Mouse (Mus musculus) adipocyte (in vitro differentiated cells): Measurements from ENCODE around the gene Pik3ca.

ENCODE experiments used
- DNase-seq: peaks from one replicate; pipeline ENCODE4 v3.0.0-alpha.2; 2016; ENCODE audit warnings: low spot score

Gene Pik3ca

DNA sequence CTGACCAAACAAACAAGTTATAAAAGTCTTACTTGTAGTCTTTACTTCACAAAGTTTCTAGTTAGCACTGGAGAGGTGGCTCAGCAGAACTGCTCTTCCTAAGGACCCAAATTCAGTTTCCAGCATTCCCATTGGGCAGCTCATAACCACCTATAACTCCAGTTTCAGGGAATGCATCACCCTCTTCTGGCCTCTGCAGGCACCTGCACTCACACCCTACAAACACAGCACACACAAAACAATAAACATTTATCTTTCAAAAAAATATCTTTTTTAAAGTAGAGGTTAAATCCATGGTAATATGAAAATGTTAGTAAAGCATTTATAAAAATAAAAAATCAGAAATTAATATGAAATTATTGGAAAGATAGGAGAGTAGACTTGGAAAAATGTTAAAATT, 44.2 kb downstream of the Pik3ca start:
- DNase-seq = no peak

- no peak for DNase-seq
These were observed 57.0 kb downstream of the Pik3ca start for GRCm38 (mm10) chr3:32454329-32455021.

- peak; percentile 28 for DNase-seq
These were observed 62.3 kb downstream of the Pik3ca start for GRCm38 (mm10) chr3:32459777-32460176.

DNA sequence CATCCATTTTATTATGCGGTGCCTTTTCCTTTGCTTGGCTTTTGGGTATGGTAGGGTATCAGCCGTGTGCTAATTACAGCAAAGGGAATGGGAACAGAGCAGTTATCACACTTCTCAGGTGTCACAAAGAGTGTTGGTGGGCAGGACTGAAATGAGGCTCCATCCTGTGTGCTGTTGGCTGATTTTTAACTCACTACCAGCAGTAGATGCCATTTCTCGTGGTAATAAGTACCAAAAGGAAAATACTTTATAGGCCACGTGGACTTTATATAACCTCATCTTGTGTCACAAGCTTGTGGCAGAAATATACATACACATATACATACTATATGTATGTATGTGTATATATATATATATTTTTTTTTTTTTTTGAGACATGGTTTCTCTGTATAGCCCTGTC, 69.8 kb downstream of the Pik3ca start:
- no peak for DNase-seq

DNA sequence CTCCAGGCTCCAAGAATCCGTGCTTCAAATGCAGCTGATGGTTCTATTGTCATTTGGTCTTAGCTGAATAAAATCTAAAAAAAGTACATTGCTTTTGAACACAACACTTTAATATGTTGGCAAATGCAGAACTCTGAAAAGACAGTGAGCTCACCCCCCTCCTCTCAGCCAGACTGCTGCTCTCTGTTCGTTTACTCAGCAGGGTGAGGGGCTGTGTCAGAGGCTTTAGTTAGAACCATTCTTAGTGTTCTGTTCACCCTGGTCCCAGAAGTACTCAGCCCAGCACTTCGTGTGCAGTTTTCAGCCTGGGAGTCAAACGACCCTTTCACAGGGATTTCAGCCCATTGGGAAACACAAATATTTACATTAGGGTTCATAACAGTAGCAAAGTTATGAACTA, 70.9 kb downstream of the Pik3ca start:
- DNase-seq = no peak

- DNase-seq = no peak
These were observed 73.0 kb downstream of the Pik3ca start for GRCm38 (mm10) chr3:32470449-32470848.

- peak; percentile 10 for DNase-seq
These were observed 73.6 kb downstream of the Pik3ca start for GRCm38 (mm10) chr3:32471098-32471497.

- DNase-seq = peak; percentile 56
These were observed 74.9 kb downstream of the Pik3ca start for GRCm38 (mm10) chr3:32472191-32472900.

DNA sequence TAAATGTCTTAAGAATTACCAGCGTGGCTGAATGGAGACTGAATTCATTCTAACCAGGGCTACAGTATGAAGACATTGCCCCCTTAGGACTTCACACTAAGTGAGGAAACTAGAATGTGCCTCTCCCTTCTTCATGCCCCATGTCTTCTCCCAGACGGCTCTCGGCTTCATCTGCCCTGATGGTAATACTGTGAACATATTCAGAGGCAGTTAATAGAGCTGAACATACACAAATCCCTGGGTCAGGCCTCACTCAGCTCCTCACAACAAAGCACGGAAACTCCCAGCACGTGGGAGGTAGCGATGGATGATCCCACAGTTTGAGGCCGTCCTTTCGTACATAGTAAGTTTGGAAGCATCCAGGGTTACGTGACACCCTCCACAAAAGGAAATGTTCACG, 75.7 kb downstream of the Pik3ca start:
- DNase-seq = no peak

GRCm38 (mm10) chr3:32479961-32480360, 82.5 kb downstream of the Pik3ca start:
- no peak for DNase-seq

- no peak for DNase-seq
These were observed 85.6 kb downstream of the Pik3ca start for GRCm38 (mm10) chr3:32483035-32483434.

GRCm38 (mm10) chr3:32486543-32486942, 89.1 kb downstream of the Pik3ca start:
- DNase-seq = peak; percentile 39

DNA sequence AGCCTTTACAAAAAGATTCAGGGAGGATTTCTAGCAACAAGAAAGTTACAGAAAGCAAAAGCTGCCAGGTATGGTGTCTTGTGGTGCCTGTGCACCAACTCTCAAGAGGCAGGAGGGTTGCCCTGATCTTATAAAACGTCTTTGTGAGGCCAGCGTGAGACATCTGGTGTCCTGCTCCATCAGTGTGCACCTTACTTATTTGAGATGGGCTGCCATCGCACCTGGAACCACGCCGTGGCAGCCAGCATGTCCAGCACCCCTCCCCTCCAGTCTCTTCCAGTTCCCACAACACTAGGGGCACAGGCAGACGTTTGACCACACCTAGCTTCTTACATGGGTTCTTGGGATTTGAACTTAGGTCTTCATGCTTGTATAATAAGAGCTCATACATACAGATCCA, 90.7 kb downstream of the Pik3ca start:
- no peak for DNase-seq

- DNase-seq = no peak
These were observed 92.8 kb downstream of the Pik3ca start for GRCm38 (mm10) chr3:32490076-32490927.

DNA sequence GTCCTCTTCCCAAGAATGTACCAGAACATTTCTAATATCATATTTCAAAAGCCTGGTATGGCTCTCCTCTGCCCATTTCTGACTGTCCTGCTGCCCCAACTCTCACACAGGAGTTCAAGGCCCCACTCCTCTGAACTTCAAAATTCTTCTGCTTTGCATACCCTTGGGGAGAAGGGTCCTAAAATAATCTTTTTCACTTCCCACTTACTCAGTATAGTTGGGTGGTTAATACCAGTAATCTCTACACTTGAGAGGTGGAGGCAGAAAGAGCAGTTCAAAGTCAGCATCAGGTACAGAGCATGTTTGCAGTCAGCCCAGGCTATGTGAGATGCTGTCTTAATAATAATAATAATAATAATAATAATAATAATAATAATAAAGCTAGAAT, 93.5 kb downstream of the Pik3ca start:
- DNase-seq = no peak

DNA sequence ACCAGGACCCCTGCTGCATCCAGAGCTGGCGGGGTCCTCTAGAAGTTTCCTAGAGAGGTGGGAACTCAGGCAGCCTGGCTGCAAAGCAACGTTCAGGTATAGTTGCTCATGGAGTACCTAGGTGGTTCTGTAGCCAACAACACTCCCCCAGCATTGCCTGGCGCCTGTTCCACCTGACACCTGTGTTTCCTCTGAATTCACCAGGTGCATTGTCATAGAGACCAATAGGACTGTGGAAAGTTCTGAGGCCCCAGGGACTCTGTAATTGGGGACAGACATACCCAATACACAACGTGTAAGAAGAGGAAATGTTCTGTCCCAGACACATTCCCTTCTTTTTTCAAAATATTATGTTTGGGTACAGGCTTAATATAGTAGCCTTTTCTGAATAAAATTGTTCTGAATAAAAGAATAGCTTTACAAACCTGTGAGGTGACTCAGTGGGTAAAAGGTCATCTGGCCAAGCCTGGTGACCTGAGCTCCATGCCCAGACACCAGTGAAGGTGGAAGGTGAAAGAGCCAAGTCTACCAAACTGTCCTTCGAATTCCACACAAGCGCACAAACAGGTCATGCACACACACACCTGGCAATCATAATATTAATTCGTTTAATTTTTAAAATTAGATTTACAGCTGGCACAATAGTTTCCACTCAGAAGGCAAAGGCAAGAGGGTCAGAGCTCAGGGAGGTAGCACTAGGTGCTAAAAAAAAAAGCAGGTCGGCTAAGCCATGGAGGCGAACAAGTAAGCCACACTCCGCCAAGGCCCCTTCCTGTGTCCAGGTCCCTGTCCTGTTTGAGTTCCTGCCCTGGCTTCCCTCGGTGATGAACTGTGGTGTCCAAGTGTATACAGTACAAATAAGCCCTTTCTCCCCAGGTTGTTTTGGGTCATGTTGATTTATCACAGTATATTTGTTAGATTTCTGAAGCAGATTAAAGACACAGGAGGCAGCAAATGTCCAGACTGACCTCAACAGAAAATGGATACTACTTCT, 94.9 kb downstream of the Pik3ca start, which contains the start of gene Kcnmb3:
Gene Kcnmb3, minus strand, starts transcription at position 135 of the 994 bp plus-strand sequence.
- DNase-seq = no peak

- no peak for DNase-seq
These were observed 97.1 kb downstream of the Pik3ca start for GRCm38 (mm10) chr3:32494387-32495087.

- no peak for DNase-seq
These were observed 97.8 kb downstream of the Pik3ca start for GRCm38 (mm10) chr3:32495088-32495770.

DNA sequence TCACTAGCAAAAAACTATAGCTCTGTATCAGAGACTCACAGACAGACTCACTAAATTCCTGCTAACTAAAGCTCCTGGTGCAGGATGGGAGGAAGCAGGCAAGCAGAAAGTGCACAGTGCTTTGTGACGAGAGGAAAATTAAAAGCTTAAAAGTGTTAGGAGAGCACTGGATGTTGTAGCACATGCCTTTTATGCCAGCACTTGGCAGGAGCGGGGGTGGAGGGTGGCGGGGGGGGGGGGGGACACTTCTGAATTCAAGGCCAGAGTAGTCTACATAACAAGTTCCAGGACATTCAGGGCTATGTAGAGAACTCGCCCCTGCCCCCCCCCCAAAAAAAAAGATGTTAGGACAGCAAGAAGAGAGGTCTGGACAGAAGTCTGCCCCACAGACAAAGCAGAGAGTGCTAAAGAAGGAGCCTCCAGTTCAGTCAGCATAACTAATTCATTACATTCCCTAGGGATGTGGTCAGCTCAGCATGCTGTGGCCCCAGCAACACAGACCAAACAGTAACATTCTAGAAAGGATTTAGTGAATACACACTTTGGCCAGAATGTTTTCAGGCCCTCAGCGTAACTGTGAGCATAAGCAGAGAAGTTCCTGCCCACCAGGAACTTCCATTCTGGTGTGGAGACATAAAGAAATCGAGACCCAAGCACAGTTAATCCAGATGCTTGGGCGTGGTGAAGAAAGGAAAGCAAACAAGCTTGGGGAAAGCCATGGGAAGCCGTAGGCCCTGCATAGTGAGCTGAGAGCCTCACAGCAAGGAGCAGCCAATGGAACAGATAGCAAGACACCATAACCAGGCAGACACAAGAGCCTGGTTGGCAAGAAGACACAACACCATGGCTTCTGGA, 98.6 kb downstream of the Pik3ca start:
- no peak for DNase-seq
